Mouse (Mus musculus) stomach, embryonic 15.5 days (tissue): ENCODE data around the gene Gskip. TPM values are rescaled to one million over a fixed set of nuclear protein-coding genes. Genes with fewer than 3 reads are reported as not detected.

Experiments
- polyA plus RNA-seq: library from polyadenylated mRNA; unstranded; fragments of >200 nt; fragmentation: Nextera tagmentation; extraction: Ambion mirVana; gene quantifications from 2 replicates; pipeline ENCODE4 v1.2.1, GENCODE M21; 2015

Gskip gene
- polyA plus RNA-seq, 1 experiment from 2014 or later: 28.7 TPM

Other genes starting within 250 kb of the Gskip start
- gene D430019H16Rik, start 231.0 kb upstream of the Gskip start, polyA plus RNA-seq: 1.2 and 1.4 TPM in 2 replicates
- gene Bdkrb2, start 121.6 kb upstream of the Gskip start, polyA plus RNA-seq: 3.5 TPM in 2 replicates
- gene Bdkrb1, start 81.7 kb upstream of the Gskip start, polyA plus RNA-seq: 0.26 and 0.44 TPM in 2 replicates
- 10.6 and 10.7 TPM in 2 replicates for gene Atg2b, start 382 bp downstream of the Gskip start, polyA plus RNA-seq
- gene Ak7, start 21.1 kb downstream of the Gskip start, polyA plus RNA-seq: 0.49 and 0.53 TPM in 2 replicates
- gene Papola, start 99.9 kb downstream of the Gskip start, polyA plus RNA-seq: 199 and 202 TPM in 2 replicates